Mouse (Mus musculus) adrenal gland, adult 18-20 months (tissue): ENCODE results near the gene Cnn1. TPM values are rescaled to one million over a fixed set of nuclear protein-coding genes. Genes with fewer than 3 reads are reported as not detected.
A peak's percentile ranks its signal among the peaks of the same experiment; 100 is the strongest.
"Not testable (repeated sequence)": the region's sequence is repeated elsewhere in the genome, so short reads cannot be mapped to it uniquely, and the experiment has no call there.

ENCODE experiments used
- DNase-seq, 2 experiments: peaks; one replicate each; pipeline ENCODE4 v3.0.0; 2021 to 2022; ENCODE audit warnings: low spot score in 2 of 2
- total RNA-seq, 2 experiments: library from RNA; stranded (reverse); gene quantifications; 1 replicate in 1 of 2; 2 replicates in 1 of 2; pipeline ENCODE4 v1.2.3; 2021

The Cnn1 gene
- total RNA-seq, 2 experiments from 2014 or later = 0.99 to 2.7 TPM

- DNase-seq = no peak
These were observed 25.2 kb downstream of the Cnn1 start for GRCm38 (mm10) chr9:22124169-22124568.

GRCm38 (mm10) chr9:22125246-22126027 lies 26.4 kb downstream of the Cnn1 start:
- no peak for DNase-seq

GRCm38 (mm10) chr9:22131226-22131981 lies 32.4 kb downstream of the Cnn1 start:
- no peak for DNase-seq

GRCm38 (mm10) chr9:22132220-22132619 lies 33.2 kb downstream of the Cnn1 start:
- DNase-seq = no peak

- no peak for DNase-seq
These were observed 35.4 kb downstream of the Cnn1 start for GRCm38 (mm10) chr9:22134246-22134890.

GRCm38 (mm10) chr9:22134988-22135643 lies 36.1 kb downstream of the Cnn1 start:
- DNase-seq = no peak

- no peak for DNase-seq
These were observed 36.8 kb downstream of the Cnn1 start, which contains the start of gene Acp5 for GRCm38 (mm10) chr9:22135644-22136390. Gene Acp5, minus strand, starts transcription at chr9:22135711.

- DNase-seq = peak in 1 of 2 experiments; percentile 29
These were observed 37.9 kb downstream of the Cnn1 start for GRCm38 (mm10) chr9:22136765-22137547.

- peak in 1 of 2 experiments; percentile 51 for DNase-seq
These were observed 39.5 kb downstream of the Cnn1 start for GRCm38 (mm10) chr9:22138480-22138879.

GRCm38 (mm10) chr9:22139746-22140145 lies 40.7 kb downstream of the Cnn1 start:
- no peak for DNase-seq

GRCm38 (mm10) chr9:22143108-22144037 lies 44.4 kb downstream of the Cnn1 start:
- DNase-seq = peak; percentile 87 to 93

- DNase-seq = no peak
These were observed 45.4 kb downstream of the Cnn1 start for GRCm38 (mm10) chr9:22144304-22144965.

GRCm38 (mm10) chr9:22149426-22150248 lies 50.6 kb downstream of the Cnn1 start:
- DNase-seq = no peak

- DNase-seq = not testable (repeated sequence)
These were observed 51.3 kb downstream of the Cnn1 start for GRCm38 (mm10) chr9:22150249-22150693.

GRCm38 (mm10) chr9:22150946-22151345 lies 51.9 kb downstream of the Cnn1 start:
- DNase-seq = no peak

- DNase-seq = no peak
These were observed 54.8 kb downstream of the Cnn1 start for GRCm38 (mm10) chr9:22153810-22154209.

- DNase-seq = peak; percentile 60 to 66
These were observed 56.6 kb downstream of the Cnn1 start for GRCm38 (mm10) chr9:22155614-22156013.
